In genomic region chr5:66114208-66114607, GRCm38 (mm10) we compare ENCODE assay signal across 11 mouse cellular contexts. TPM values are rescaled to one million over a fixed set of nuclear protein-coding genes. Genes with fewer than 3 reads are reported as not detected.
DNase-seq lines count a peak whose midpoint lies in the region; ATAC-seq and TF ChIP-seq lines count a peak whose summit lies in the region.
"Had no signal": no experiment of that assay in that cellular context is flagged by ENCODE, and none has a peak within 500 bp of the region (broad histone marks: within the 10 kb centered on the region; RNA-seq: fewer than 3 reads in every experiment).

No protein-coding gene starts in this region.

- intact Hi-C loops in heart, postnatal 14 days (cut with DNase I) = no loop called here

- H3K27me3 ChIP-seq in midbrain, embryonic 11.5 days (ENCODE audit: control insufficient read depth, insufficient read depth, low read length) = no peaks in the 10 kb centered on the region
- no peaks in the 10 kb centered on the region for H3K27me3 ChIP-seq in midbrain, postnatal 0 days (ENCODE audit: insufficient read depth, low read length)
- H3K27me3 ChIP-seq in kidney, postnatal 0 days (ENCODE audit: insufficient read depth, low read length) = no peaks in the 10 kb centered on the region
- no peaks in the 10 kb centered on the region for H3K27me3 ChIP-seq in hindbrain, embryonic 12.5 days
- H3K27me3 ChIP-seq in thymus, adult 2 months (ENCODE audit: control insufficient read depth, insufficient read depth, low read length) = no peaks in the 10 kb centered on the region
- H3K27me3 ChIP-seq: embryonic facial prominence, embryonic 12.5 days had no signal

- H3K4me1 ChIP-seq in midbrain, embryonic 11.5 days (ENCODE audit: control insufficient read depth, insufficient read depth, low read length) = no peaks in the 10 kb centered on the region
- H3K4me1 ChIP-seq in midbrain, postnatal 0 days (ENCODE audit: insufficient read depth, low read length) = no peaks in the 10 kb centered on the region
- H3K4me1 ChIP-seq in kidney, postnatal 0 days (replicated peaks; ENCODE audit: insufficient read depth, low read length) = no peaks in the 10 kb centered on the region
- H3K4me1 ChIP-seq in hindbrain, embryonic 12.5 days = no peaks in the 10 kb centered on the region
- no peaks in the 10 kb centered on the region; the same call in 1 of the 2 replicates for H3K4me1 ChIP-seq in thymus, adult 2 months (replicated peaks; ENCODE audit: control insufficient read depth, insufficient read depth, low read length)
- H3K4me1 ChIP-seq: embryonic facial prominence, embryonic 12.5 days had no signal

- DNase-seq in midbrain, embryonic 11.5 days (ENCODE audit: low spot score, missing footprints) = peak; percentile 54
- no peak for DNase-seq in midbrain, postnatal 0 days (ENCODE audit: low spot score)
- DNase-seq in kidney, postnatal 0 days (ENCODE audit: low spot score) = peak; percentile 44
- DNase-seq in lung, postnatal 10 days = peak; percentile 62
- DNase-seq in spleen, adult 18-20 months = no peak
- no peak for DNase-seq in thymus, adult 2 months
- no peak for DNase-seq in heart, postnatal 14 days
- DNase-seq: gastrocnemius, adult 2 months; heart, postnatal 4 days had no signal

- H3K4me3 ChIP-seq in midbrain, embryonic 11.5 days (ENCODE audit: low read depth, low read length) = no peak overlapping the region
- no peak overlapping the region for H3K4me3 ChIP-seq in midbrain, postnatal 0 days (ENCODE audit: low read depth, low read length)
- no peak overlapping the region for H3K4me3 ChIP-seq in kidney, postnatal 0 days (replicated peaks; ENCODE audit: low read depth, low read length)
- H3K4me3 ChIP-seq in hindbrain, embryonic 12.5 days = no peak overlapping the region
- H3K4me3 ChIP-seq in thymus, adult 2 months (ENCODE audit: control insufficient read depth, insufficient read depth, low read length) = no peak overlapping the region
- H3K4me3 ChIP-seq: embryonic facial prominence, embryonic 12.5 days; gastrocnemius, adult 2 months had no signal

- no peak for TF ChIP-seq POLR2A in thymus, adult 2 months (IDR thresholded peaks at IDR 0.05; ENCODE audit: control insufficient read depth, extremely low read depth, insufficient read depth, low read length, poor library complexity)

- no peaks in the 10 kb centered on the region for H3K9me3 ChIP-seq in midbrain, embryonic 11.5 days (ENCODE audit: control insufficient read depth, low read length)
- H3K9me3 ChIP-seq in midbrain, postnatal 0 days (ENCODE audit: low read length) = no peaks in the 10 kb centered on the region
- H3K9me3 ChIP-seq in kidney, postnatal 0 days (replicated peaks; ENCODE audit: low read length) = no peaks in the 10 kb centered on the region
- no peaks in the 10 kb centered on the region for H3K9me3 ChIP-seq in hindbrain, embryonic 12.5 days (replicated peaks)
- H3K9me3 ChIP-seq: embryonic facial prominence, embryonic 12.5 days had no signal

- no peak overlapping the region for H3K9ac ChIP-seq in midbrain, embryonic 11.5 days (ENCODE audit: low read length)
- H3K9ac ChIP-seq in midbrain, postnatal 0 days (replicated peaks; ENCODE audit: low read length, poor library complexity, severe bottlenecking) = no peak overlapping the region
- no peak overlapping the region for H3K9ac ChIP-seq in kidney, postnatal 0 days (ENCODE audit: low read depth, low read length)
- no peak overlapping the region for H3K9ac ChIP-seq in hindbrain, embryonic 12.5 days
- H3K9ac ChIP-seq: embryonic facial prominence, embryonic 12.5 days had no signal

- H3K27ac ChIP-seq in midbrain, embryonic 11.5 days (ENCODE audit: low read depth, low read length) = no peak overlapping the region
- H3K27ac ChIP-seq in midbrain, postnatal 0 days (ENCODE audit: low read depth, low read length) = no peak overlapping the region
- H3K27ac ChIP-seq in kidney, postnatal 0 days = peak overlapping the region; percentile 42; the same call in 1 of the 2 replicates
- H3K27ac ChIP-seq in hindbrain, embryonic 12.5 days = no peak overlapping the region
- no peak overlapping the region for H3K27ac ChIP-seq in thymus, adult 2 months (ENCODE audit: control insufficient read depth, insufficient read depth, low read length)
- H3K27ac ChIP-seq: embryonic facial prominence, embryonic 12.5 days; gastrocnemius, adult 2 months had no signal

- 46% methylated on average over 6 of the region's 6 CpGs for WGBS in midbrain, embryonic 11.5 days
- WGBS in midbrain, postnatal 0 days = 45% methylated on average over 6 of the region's 6 CpGs
- 39% methylated on average over 6 of the region's 6 CpGs for WGBS in kidney, postnatal 0 days
- 64% methylated on average over 6 of the region's 6 CpGs for WGBS in hindbrain, embryonic 12.5 days
- 87% methylated on average over 6 of the region's 6 CpGs for WGBS in thymus, adult 2 months

- no peak for TF ChIP-seq CTCF in midbrain, postnatal 0 days (IDR thresholded peaks at IDR 0.05)
- no peak for TF ChIP-seq CTCF in kidney, postnatal 0 days (IDR thresholded peaks at IDR 0.05; ENCODE audit: low read depth)
- no peak for TF ChIP-seq CTCF in thymus, adult 2 months (IDR thresholded peaks at IDR 0.05; ENCODE audit: borderline replicate concordance, control insufficient read depth, extremely low read depth, insufficient read depth, low read length, poor library complexity)

- no peak overlapping the region for H3K4me2 ChIP-seq in midbrain, embryonic 11.5 days
- H3K4me2 ChIP-seq in midbrain, postnatal 0 days (ENCODE audit: low read depth, low read length, poor library complexity, severe bottlenecking) = no peak overlapping the region
- H3K4me2 ChIP-seq in kidney, postnatal 0 days (ENCODE audit: low read length) = no peak overlapping the region
- H3K4me2 ChIP-seq in hindbrain, embryonic 12.5 days (replicated peaks) = no peak overlapping the region
- H3K4me2 ChIP-seq: embryonic facial prominence, embryonic 12.5 days had no signal

- no peaks in the 10 kb centered on the region for H3K36me3 ChIP-seq in midbrain, embryonic 11.5 days (ENCODE audit: control insufficient read depth, insufficient read depth, low read length)
- H3K36me3 ChIP-seq in midbrain, postnatal 0 days (ENCODE audit: insufficient read depth, low read length) = no peaks in the 10 kb centered on the region
- no peaks in the 10 kb centered on the region for H3K36me3 ChIP-seq in kidney, postnatal 0 days (ENCODE audit: insufficient read depth, low read length)
- no peaks in the 10 kb centered on the region for H3K36me3 ChIP-seq in hindbrain, embryonic 12.5 days
- H3K36me3 ChIP-seq in thymus, adult 2 months (ENCODE audit: control insufficient read depth, insufficient read depth, low read length) = no peaks in the 10 kb centered on the region
- H3K36me3 ChIP-seq: embryonic facial prominence, embryonic 12.5 days had no signal

- ATAC-seq in midbrain, embryonic 11.5 days (ENCODE audit: low FRiP score) = no peak
- ATAC-seq in midbrain, postnatal 0 days (ENCODE audit: low FRiP score) = no peak
- peak; percentile 73; the same call in 1 of the 2 replicates for ATAC-seq in kidney, postnatal 0 days (replicated peaks; ENCODE audit: low FRiP score, low read depth)
- ATAC-seq in hindbrain, embryonic 12.5 days (ENCODE audit: low FRiP score) = no peak

RNA-seq across cellular contexts. Expression of gene Rbm47, which starts 58.7 kb away (rescaled TPM):
- polyA plus RNA-seq in midbrain, embryonic 11.5 days (2014; fragmentation: Nextera tagmentation; extraction: Ambion mirVana) = 1.2 and 2.1 TPM in 2 replicates
- 2.5 and 3.0 TPM in 2 replicates for total RNA-seq in midbrain, postnatal 0 days (2014; rRNA removed)
- polyA plus RNA-seq in midbrain, postnatal 0 days (2015; fragmentation: Nextera tagmentation; extraction: Ambion mirVana) = 1.3 and 1.4 TPM in 2 replicates
- 105 and 119 TPM in 2 replicates for polyA plus RNA-seq in kidney, postnatal 0 days (2015; fragmentation: Nextera tagmentation; extraction: Ambion mirVana)
- polyA plus RNA-seq in hindbrain, embryonic 12.5 days (2016; fragmentation: Nextera tagmentation; extraction: Ambion mirVana) = 9.6 and 9.7 TPM in 2 replicates
- 12.6 and 12.7 TPM in 2 replicates for polyA plus RNA-seq in thymus, adult 2 months (2012; rRNA removed)
- total RNA-seq in heart, postnatal 14 days (2021) = 1 to 10 TPM; 2.7 to 2.8 TPM

Comparison
In these comparisons a context has a peak if more than half of its experiments do, and no peak if none do; other contexts are left out.
1. DNase-seq: peak in midbrain, embryonic 11.5 days (single experiment), kidney, postnatal 0 days (single experiment) and lung, postnatal 10 days (single experiment); none in midbrain, postnatal 0 days (single experiment), spleen, adult 18-20 months (0 of 2), thymus, adult 2 months (single experiment) and heart, postnatal 14 days (0 of 2).